Mouse (Mus musculus): ENCODE measurements around the gene Ndufa8.

Ndufa8 gene

GRCm38 (mm10) chr2:36048164-36048563 is 1.0 kb downstream of the Ndufa8 start:
- in situ Hi-C loops (cut with MseI, MboI): no loop called here

- in situ Hi-C loops (cut with MseI, MboI): no loop called here
Observed at GRCm38 (mm10) chr2:36040872-36041271, 8.3 kb downstream of the Ndufa8 start.

GRCm38 (mm10) chr2:36039297-36039985 is 9.8 kb downstream of the Ndufa8 start:
- in situ Hi-C loops (cut with MseI, MboI): no loop called here

GRCm38 (mm10) chr2:36035413-36036081 is 13.7 kb downstream of the Ndufa8 start:
- in situ Hi-C loops (cut with MseI, MboI): no loop called here

- in situ Hi-C loops (cut with MseI, MboI): no loop called here
Observed at GRCm38 (mm10) chr2:36034898-36035297, 14.3 kb downstream of the Ndufa8 start.

- in situ Hi-C loops (cut with MseI, MboI): no loop called here
Observed at GRCm38 (mm10) chr2:36033966-36034365, 15.2 kb downstream of the Ndufa8 start.

GRCm38 (mm10) chr2:36032884-36033283 is 16.3 kb downstream of the Ndufa8 start:
- in situ Hi-C loops (cut with MseI, MboI): no loop called here

GRCm38 (mm10) chr2:36023291-36023690 is 25.9 kb downstream of the Ndufa8 start:
- in situ Hi-C loops (cut with MseI, MboI): no loop called here

- in situ Hi-C loops (cut with MseI, MboI): no loop called here
Observed at GRCm38 (mm10) chr2:36021385-36022159, 27.6 kb downstream of the Ndufa8 start.

- in situ Hi-C loops (cut with MseI, MboI): no loop called here
Observed at GRCm38 (mm10) chr2:36013010-36013409, 36.2 kb downstream of the Ndufa8 start.

- in situ Hi-C loops (cut with MseI, MboI): no loop called here
Observed at GRCm38 (mm10) chr2:36011331-36011825, 37.8 kb downstream of the Ndufa8 start.

- in situ Hi-C loops (cut with MseI, MboI): no loop called here
Observed at GRCm38 (mm10) chr2:36010579-36010978, 38.6 kb downstream of the Ndufa8 start.

- in situ Hi-C loops (cut with MseI, MboI): loop anchor here (5.0 kb wide), 2 partner anchors 198 to 203 kb away; no protein-coding TSS in a partner anchor
Observed at GRCm38 (mm10) chr2:36009386-36009785, 39.8 kb downstream of the Ndufa8 start.

- in situ Hi-C loops (cut with MseI, MboI): loop anchor here (5.0 kb wide), 2 partner anchors 199 to 204 kb away; no protein-coding TSS in a partner anchor
Observed at GRCm38 (mm10) chr2:36008071-36008470, 41.1 kb downstream of the Ndufa8 start.

- in situ Hi-C loops (cut with MseI, MboI): no loop called here
Observed at GRCm38 (mm10) chr2:36002188-36002587, 47.0 kb downstream of the Ndufa8 start.

GRCm38 (mm10) chr2:36000390-36000789 is 48.8 kb downstream of the Ndufa8 start:
- in situ Hi-C loops (cut with MseI, MboI): no loop called here

GRCm38 (mm10) chr2:35999212-35999611 is 50.0 kb downstream of the Ndufa8 start:
- in situ Hi-C loops (cut with MseI, MboI): no loop called here

- in situ Hi-C loops (cut with MseI, MboI): no loop called here
Observed at GRCm38 (mm10) chr2:35998416-35998815, 50.8 kb downstream of the Ndufa8 start.

GRCm38 (mm10) chr2:35996753-35997152 is 52.5 kb downstream of the Ndufa8 start:
- in situ Hi-C loops (cut with MseI, MboI): no loop called here

- in situ Hi-C loops (cut with MseI, MboI): no loop called here
Observed at GRCm38 (mm10) chr2:35994303-35994702, 54.9 kb downstream of the Ndufa8 start.

GRCm38 (mm10) chr2:35993481-35993880 is 55.7 kb downstream of the Ndufa8 start:
- in situ Hi-C loops (cut with MseI, MboI): no loop called here

- in situ Hi-C loops (cut with MseI, MboI): no loop called here
Observed at GRCm38 (mm10) chr2:35992259-35992658, 56.9 kb downstream of the Ndufa8 start.

Measured in mouse trophoblast stem cell (cell line).